Mouse (Mus musculus): ENCODE measurements at regions not wholly inside any gene's neighbourhood (a gene's known extent, or its start where the extent isn't known, plus 50 kb on each side); places are given as distances from the start of the nearest gene placed in this dataset.

DNA sequence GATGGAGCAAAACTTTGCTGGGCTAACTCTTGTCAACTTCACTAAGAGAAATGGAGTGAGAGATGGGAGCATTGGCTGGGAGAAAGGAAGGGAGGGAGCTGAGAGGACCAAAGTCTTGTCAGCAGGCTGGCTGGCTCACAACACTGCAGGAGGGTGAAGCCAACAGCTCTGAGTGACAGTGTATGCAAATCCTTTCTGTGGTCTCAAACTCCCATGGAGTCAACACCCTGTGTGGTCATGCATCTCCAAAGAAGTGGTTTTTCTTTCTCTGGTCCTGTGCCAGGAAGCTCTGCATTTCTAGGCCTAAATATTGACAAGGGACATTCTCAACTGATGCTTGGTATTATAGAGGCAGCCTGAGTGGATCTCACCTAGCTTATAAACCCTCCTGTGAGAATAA lies 194.9 kb upstream of the Krr1 start:
- no peak for DNase-seq (ENCODE audit: extremely low spot score in 1 of 2, low spot score in 1 of 2)

DNA sequence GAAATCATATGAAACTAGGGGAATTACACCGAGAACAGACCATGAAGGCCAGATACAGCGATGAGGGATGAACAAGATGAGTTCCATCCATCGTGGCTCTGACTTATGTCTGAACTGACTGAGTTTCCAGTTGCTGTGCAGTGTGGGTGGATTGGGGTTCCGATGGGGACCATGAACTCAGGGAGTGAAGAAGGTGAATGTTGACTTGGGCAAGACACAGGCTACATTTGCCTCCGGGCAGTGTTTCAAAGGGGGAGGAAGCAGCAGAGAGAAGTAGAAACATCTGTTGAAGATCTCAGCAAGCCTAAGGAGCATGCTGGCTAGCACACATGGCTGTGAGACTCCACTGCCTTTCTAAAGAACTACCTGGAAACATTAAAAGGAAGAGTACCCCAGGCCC lies 194.4 kb upstream of the Krr1 start:
- no peak for DNase-seq (ENCODE audit: extremely low spot score in 1 of 2, low spot score in 1 of 2)

DNA sequence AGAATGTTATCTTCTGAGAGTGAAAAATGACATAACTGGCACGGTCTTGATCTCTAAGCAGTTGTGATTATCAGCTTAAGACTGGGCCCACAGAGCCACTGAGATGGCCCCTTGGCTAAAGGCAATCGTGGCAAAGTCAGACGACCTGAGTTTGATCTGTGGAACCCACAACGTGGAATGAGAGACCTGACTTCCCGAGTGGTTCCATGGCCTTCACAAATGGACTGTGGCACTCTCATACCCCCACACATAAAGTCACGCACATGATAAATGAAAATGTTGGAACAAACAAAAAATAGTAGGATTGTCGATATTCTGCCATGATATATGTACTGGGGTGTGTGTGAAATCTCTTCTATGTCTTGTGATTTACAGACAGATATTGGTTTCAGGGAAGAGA lies 192.5 kb upstream of the Krr1 start:
- no peak for DNase-seq (ENCODE audit: extremely low spot score in 1 of 2, low spot score in 1 of 2)

DNA sequence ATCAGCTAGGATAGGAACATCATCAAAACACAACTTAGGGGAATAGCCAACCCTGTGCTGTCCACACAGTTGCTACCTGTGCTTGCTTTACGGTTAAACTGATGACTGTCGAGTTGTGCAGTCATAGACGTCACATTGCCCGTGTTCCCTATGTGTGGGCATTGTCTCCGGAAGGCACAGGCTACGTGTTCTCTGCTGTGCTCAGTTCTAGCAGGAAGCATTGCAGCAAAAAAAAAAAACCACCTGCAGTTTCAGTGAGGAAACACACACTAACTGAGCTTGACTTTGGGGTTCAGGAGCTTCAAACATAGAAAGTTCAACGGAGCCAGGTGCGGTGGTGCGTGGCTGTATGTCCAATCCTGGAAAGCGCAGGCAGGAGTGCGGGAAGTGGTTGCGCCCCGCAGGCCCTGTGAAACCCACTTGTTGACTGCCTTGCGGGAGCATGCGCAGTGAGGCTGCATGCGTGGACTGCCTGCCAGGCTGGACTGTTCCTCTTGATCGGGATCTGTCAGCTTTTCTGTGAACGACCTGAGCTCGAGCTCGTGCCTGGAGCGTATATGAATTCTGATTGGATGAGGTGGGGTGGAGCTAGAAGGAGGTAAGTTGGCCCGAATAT lies 190.2 kb upstream of the Krr1 start:
- no peak for DNase-seq (ENCODE audit: extremely low spot score in 1 of 2, low spot score in 1 of 2)

DNA sequence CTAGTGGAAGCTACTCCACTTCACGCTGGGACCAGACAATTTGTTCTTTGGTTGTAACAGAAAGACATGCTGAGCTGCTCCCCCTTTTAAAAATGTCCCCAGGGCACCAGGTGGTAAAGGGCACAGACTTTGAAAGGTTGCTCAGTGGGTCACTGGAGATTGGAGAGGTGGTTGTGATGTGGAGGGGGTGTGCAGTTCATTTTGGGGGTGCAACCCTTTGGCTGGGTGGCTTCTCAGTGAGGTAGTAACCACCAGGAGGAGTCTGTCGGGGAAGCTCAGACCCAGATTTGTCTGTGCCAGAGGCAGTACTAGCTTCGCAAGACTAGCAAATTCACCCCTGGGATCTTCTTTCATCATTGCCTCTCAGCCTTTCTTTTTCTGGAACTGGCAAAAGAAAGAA lies 189.0 kb upstream of the Krr1 start:
- no peak for DNase-seq (ENCODE audit: extremely low spot score in 1 of 2, low spot score in 1 of 2)

DNA sequence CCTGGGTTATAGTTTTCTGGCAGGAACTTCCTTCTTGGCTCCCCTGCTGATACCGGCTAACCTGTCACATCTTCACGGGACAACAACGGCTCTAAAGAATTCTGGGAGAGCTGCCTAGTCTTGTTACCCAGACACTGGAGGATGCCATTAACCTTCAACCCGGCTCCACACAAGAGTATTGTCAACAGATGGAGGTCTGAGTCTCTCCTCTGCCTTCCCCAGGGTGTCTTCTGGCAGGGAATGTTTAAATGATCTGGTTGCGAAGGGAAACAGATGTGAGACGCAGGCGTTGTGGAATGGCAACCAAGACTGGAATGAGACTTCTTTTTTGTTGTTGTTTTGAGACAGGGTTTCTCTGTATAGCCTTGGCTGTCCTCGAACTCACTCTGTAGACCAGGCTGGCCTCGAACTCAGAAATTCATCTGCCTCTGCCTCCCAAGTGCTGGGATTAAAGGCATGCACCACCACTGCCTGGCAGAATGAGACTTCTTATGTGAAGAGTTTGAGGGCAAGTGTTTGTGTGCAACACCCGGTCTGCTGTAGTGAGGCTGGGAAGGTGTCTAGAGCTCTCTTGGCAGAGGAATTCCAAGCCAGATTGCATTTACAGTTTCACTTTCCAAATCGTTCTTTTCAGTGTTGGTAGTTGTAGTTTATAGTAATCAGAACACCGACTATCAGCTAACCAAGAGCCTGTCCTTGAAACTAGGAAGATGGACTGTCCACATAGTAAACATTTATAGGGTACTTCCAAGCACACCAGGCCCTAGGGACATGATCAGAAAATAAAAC lies 188.2 kb upstream of the Krr1 start:
- peak in 1 of 2 experiments; percentile 20 for DNase-seq (ENCODE audit: extremely low spot score in 1 of 2, low spot score in 1 of 2)

DNA sequence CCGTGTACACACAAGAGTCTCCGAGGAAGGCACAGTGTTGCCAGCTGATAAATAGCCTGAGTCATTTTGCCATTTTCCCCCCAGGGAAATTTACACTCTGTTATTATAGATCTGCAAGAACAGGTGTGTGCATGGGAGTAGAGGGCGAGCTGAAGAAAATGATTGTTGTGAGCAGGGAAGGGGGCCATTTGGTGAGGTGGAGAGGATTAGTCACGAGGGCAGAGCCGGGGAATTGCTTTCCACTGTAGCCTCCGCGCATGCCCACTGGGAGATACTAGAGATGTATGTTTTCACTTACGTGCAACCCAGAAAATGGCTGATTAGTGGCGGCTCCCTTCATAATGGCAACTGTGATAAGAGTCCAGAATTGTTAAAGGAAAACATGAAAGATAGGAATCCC lies 185.3 kb upstream of the Krr1 start:
- DNase-seq (ENCODE audit: extremely low spot score in 1 of 2, low spot score in 1 of 2), result no peak

DNA sequence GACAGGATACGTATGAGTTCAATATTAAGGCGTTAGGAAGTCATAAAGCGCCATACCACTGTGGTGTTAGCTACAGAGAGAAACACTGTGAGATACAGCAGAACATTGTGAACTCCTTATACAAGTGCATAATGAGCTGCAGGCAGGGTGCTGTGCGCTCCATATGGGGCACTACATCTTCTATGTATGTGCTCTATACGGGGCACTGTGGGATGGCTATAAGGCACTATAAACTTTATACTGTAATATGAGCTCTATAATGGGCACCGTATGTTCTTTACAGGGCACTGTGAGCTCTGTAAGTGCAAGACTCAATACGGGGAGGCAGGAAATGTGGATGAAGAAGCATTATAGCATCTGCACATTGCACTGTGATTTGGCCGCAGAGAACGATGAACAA lies 183.2 kb upstream of the Krr1 start:
- DNase-seq (ENCODE audit: extremely low spot score in 1 of 2, low spot score in 1 of 2), result no peak

DNA sequence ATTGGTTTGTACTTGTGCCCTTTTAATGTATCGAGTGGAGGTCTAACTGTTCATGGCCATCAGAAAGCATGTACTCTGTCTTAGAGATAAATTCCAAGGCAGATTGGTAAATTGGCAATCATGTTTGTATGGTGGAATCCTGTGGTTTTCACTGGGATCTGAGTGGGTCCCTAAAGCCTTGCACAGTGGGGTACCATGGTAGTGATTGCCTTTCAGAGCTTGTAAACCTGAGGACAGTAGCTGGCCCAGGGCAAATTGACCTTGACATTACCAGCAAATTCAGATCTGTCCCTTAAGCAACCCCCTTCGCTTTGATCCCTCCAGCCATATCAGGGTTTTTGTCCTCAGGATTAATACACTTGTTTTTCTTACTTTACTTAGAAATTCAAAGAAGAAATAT lies 181.6 kb upstream of the Krr1 start:
- DNase-seq (ENCODE audit: extremely low spot score in 1 of 2, low spot score in 1 of 2), result no peak

DNA sequence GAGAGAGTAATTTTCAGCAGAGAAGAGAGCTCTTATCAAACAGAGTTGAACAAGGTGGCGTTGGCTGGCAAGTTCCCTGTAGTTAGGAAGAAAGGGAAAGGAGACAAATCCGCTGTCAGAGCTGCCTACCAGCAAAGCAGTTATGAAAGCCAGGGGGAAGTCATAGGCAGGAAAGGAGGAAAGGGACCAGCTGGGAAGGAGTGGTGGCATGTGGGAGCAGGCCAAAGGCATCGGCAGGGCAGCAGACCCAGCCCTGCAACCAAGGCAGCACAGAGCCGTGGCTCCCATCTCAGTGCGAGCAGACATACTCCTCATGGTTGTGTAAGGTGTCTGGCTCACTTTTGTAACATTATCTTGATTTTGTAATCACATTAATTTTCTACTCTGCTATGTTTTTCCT lies 177.4 kb upstream of the Krr1 start:
- DNase-seq (ENCODE audit: extremely low spot score in 1 of 2, low spot score in 1 of 2), result no peak

DNA sequence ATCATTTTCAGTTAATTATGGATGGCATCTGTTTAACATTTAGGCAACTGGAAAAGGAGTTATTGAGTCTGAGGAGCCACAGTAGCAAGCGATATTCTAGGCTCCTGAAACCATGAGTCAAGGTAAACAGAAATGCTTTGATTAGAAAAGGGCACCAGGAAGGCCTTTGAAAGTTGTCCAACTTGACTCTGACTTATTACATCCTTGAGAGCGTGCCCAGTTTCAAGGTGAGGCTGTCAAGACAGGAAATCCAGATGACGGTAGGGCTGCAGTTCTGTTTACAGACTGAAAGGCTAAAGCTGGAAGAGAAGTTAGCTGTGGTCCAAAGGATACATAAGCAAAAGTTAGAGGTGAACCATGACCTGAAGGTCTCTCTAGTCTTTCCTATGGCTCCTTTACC lies 176.7 kb upstream of the Krr1 start:
- no peak for DNase-seq (ENCODE audit: extremely low spot score in 1 of 2, low spot score in 1 of 2)

DNA sequence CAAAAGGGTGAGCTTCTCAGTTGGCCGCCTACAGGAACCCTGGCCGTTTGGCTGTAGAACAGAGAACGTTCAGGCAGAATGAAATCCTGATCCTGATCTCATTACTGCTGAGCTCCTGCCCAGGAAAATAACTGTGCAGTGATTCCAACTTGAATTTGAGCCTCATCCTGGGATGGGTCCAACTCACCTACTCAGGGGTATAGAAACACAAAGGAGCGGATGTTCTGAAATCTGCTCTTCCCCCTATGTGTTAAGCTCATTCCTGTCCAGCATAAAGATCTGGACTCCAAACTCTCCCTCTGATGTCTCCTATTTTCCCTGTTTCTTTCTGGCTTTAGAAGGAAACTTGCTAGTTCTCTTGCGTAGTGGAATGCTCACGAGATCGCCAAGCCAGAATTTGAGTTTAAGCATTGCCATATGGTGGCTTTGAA lies 173.6 kb upstream of the Krr1 start:
- no peak for DNase-seq (ENCODE audit: extremely low spot score in 1 of 2, low spot score in 1 of 2)

DNA sequence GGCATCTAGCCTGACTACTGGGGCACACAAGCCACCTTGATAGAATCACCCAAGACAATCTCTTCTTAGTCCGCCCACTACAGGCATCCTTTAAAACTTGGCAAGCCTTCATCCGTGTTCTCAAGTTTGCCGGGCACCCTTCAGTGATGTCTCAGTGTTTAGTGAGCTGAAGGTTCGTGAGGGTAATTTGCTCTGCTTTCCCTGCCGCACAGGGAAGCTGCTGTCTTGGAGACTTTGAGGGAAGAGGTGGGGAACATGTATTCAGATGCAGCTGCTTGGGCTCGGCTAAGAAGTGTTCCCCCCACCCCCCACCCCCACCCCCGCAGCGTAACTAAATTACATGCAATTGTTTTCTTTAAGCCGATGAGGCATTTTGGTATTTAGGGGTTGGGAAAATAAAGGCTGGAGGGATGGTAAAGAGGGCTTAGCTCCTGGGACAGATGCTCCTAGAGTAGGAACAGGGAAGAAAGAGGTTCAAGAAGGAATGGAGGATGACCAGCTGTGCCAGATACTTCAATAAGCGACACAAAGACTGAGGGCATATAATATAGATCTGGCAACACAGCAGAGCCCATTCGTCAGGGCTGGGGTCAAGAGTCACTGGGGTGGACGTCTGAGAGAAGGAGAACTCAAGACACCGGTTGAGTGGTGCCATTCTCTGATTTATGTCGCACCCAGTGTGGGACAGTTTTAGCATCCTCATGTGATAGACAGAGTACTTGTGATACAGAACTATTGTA lies 172.4 kb upstream of the Krr1 start:
- DNase-seq (ENCODE audit: extremely low spot score in 1 of 2, low spot score in 1 of 2), result no peak

DNA sequence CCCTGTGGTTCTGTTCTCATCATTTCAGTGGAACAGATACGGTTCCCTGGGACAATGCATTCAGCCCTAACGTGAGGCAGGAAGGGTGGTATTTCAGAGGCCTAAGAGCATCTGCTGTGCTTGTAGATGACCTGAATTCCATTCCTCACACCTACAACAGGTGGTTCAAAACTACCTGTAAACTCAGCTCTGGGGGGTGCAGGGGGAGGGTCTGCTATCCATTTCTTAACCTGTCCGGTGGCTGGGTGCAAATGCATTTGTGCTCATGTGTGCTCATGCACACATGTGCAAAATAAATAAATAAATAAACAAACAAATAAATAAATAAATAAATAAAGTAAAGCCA lies 171.9 kb upstream of the Krr1 start:
- DNase-seq (ENCODE audit: extremely low spot score in 1 of 2, low spot score in 1 of 2), result no peak

DNA sequence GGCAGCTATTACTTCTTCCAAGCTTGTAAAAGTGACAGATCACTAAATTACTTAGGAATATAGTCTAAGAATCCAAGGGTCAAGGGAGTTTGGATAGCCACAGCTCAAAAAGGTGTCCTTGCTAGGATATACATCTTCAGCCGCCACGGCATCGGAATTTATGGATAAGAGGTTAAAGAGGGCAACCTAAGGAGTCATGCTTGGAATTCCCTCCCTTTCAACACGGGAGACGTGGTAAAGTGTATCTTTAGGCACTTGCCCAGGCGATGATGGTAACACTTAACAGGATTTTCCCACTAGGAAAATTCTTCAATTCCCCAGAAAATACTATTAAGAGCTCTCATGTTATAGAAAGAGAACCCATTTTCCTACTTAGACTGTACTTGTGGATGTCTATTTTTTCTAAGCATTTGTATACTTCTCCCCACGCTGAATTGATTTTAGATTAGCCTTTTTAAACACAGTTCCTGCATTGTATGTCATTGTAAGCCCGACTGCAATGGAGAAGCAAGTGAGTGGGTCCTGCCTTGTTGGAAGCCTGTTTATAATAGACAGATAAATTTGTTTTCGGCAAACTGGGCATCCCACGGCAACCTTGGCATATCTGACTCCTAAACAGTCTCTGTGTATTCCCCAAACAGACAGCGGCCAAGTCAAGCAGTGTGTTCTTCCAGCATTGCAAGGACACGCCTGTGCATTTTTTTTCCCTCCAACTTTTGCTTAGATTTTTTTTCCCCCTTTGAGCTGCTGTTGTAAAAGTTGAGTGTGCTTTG lies 171.3 kb upstream of the Krr1 start:
- no peak for DNase-seq (ENCODE audit: extremely low spot score in 1 of 2, low spot score in 1 of 2)

DNA sequence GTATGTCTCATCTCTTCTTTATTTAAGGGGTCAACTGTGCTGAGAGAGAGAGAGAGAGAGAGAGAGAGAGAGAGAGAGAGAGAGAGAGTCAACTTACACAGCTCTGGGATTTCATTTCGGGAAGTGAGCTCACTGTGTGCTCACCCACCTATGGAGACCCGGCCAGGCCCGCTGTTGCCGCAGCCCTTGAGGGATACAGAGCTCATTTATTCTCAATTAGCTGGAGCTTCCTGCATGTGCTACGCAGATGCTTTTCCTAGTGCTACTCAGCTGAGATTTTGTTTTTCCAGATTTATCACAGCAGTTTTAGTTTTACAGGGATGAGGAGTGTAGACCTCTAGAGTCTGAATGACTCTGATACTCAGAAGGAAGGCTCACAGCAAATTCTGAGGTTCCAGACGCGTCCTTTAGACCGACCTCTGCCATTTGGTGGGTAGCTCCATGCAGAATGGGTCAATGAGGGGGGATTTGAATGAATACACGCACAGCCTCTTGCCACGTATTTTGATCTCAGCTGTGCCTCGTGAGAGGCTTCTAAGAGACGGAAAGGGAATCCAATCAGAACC lies 170.6 kb upstream of the Krr1 start:
- DNase-seq (ENCODE audit: extremely low spot score in 1 of 2, low spot score in 1 of 2), result no peak

DNA sequence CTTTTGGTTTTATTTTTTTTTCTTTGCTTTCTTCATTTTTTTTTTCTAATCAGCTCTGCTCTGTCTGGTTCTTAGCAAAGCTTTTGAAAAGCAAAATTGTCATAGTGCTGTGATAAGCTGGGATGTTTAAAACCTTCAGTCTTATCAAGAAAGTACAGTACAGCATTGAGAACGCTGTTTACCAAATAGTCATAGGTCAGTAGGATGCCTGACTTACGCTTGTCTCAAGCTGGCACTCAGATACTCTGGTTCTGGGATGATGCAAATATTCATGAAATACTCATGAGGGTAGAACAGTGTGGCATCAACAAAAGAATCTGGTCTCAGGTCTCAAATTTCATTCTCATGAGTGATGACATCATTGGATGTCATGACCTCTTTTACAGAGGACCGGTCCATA lies 166.1 kb upstream of the Krr1 start:
- no peak for DNase-seq (ENCODE audit: extremely low spot score in 1 of 2, low spot score in 1 of 2)

DNA sequence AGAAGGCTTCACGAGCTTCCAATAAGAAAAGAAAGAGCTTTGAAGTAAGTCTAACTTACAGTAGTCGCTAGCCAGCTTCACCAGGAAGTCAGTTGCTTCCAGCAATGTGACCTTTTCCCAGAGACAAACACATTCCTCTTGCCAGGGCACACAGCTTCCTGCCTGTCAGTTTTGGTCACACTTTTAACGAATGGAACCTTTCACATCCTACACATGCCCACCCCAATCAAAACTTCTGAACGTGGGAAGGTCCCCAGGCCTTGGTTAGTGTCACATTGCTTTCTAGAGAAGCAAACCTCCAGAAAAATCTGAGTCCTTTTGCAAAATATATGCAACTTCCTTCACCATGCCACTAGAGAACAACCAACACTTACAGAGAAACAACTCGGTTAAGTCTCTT lies 165.5 kb upstream of the Krr1 start:
- DNase-seq (ENCODE audit: extremely low spot score in 1 of 2, low spot score in 1 of 2), result no peak

DNA sequence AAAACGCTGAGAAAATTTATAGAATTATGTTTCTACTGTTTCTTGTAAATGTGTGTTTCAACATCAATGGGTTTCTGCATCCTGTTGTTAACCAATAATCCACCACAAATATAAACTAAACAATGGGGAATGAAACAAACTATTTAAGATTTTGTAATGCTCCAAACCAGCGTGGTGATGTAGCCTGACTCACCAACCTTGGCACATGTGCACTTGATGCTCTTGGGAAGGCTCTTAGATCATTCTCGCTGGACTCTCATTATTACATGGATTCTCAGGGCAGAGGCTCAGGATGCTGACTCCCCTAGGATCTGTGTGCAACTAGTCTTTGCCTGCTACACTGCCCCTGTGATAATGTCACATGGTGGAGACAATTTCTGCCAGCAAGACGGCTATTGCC lies 158.7 kb upstream of the Krr1 start:
- no peak for DNase-seq (ENCODE audit: extremely low spot score in 1 of 2, low spot score in 1 of 2)

DNA sequence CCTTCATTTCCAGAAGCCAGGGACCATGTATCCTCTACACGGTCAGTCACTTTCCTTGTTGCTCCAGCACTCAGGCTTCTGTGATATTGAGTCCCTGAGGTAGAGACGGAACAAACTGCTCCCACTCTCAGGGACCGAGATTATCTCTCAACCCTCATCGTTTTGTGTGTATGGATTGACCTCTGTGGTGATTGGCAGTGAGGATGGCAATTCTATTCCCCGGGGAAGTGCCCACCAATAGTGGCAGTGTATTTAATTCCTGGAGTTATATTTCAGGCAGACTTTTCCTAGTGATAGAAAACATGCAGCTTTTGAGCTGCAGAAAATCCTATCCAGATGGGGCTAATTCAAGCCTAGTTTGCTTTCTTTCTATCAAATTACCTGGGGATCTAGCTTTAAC lies 157.8 kb upstream of the Krr1 start:
- DNase-seq (ENCODE audit: extremely low spot score in 1 of 2, low spot score in 1 of 2), result no peak

DNA sequence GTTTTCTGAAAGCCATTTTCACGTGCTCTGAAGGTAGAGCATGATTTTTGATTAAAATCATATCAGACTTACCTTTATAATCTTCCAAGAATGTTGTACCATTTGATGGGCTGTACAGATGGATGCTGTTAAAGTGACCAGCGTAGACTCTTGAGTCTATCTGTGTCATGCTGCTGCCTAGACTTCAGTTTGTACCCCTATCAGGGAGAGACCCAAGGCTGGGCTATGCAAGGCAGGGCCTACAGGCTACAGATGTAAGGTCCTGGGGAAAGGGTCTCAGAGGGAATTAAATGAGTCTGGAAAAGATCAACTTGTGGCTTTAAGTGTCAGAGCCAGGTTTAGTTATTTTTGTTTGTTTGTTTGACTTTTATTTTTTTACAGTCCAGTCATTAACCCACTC lies 157.3 kb upstream of the Krr1 start:
- no peak for DNase-seq (ENCODE audit: extremely low spot score in 1 of 2, low spot score in 1 of 2)
